Mouse (Mus musculus) hindbrain, postnatal 0 days (tissue): ENCODE results near the gene H2-DMb2. TPM values are rescaled to one million over a fixed set of nuclear protein-coding genes. Genes with fewer than 3 reads are reported as not detected.

Experiments
- ATAC-seq: fragments of 200-750 bp; cut with Nextera tagmentation; 2 replicates; pipeline ENCODE4 v1.8.0; 2017; ENCODE audit warnings: mild to moderate bottlenecking, moderate TSS enrichment, moderate library complexity
- DNase-seq: peaks from one replicate; pipeline ENCODE4 v3.0.0-alpha.2; 2015; ENCODE audit warnings: low spot score
- H3K27ac ChIP-seq: fragments of 300-500 bp; sonication (generic); 2 replicates; pipeline ENCODE4 v1.5.1; 2014; ENCODE audit warnings: mild to moderate bottlenecking
- H3K27me3 ChIP-seq: fragments of 300-500 bp; sonication (generic); 2 replicates; pipeline ENCODE4 v1.6.1; 2014; ENCODE audit warnings: low read length, mixed read lengths; ENCODE audit not compliant: insufficient read depth
- H3K36me3 ChIP-seq: fragments of 300-500 bp; sonication (generic); 2 replicates; pipeline ENCODE4 v1.6.1; 2014; ENCODE audit warnings: low read length, mixed read lengths; ENCODE audit not compliant: insufficient read depth
- H3K4me1 ChIP-seq: fragments of 300-500 bp; sonication (generic); 2 replicates; pipeline ENCODE4 v1.6.1; 2014; ENCODE audit warnings: antibody characterized with exemption, low read length, mixed read lengths; ENCODE audit not compliant: insufficient read depth
- H3K4me2 ChIP-seq: fragments of 300-500 bp; sonication (generic); 2 replicates; pipeline ENCODE4 v1.6.1; 2014; ENCODE audit warnings: low read depth, mild to moderate bottlenecking, low read length, moderate library complexity, mixed read lengths
- H3K4me3 ChIP-seq: fragments of 300-500 bp; sonication (generic); 2 replicates; pipeline ENCODE4 v1.5.1; 2014; ENCODE audit warnings: low read length
- H3K9ac ChIP-seq: fragments of 300-500 bp; sonication (generic); replicated peaks from 2 replicates; pipeline ENCODE4 v1.6.1; 2014; ENCODE audit warnings: mild to moderate bottlenecking, low read length, moderate library complexity, mixed read lengths
- H3K9me3 ChIP-seq: fragments of 300-500 bp; sonication (generic); 2 replicates; pipeline ENCODE4 v1.6.1; 2016; ENCODE audit warnings: low read length, mixed read lengths
- CTCF ChIP-seq: IDR thresholded peaks from 2 replicates; pipeline ENCODE4 v1.5.1; 2016; ENCODE audit warnings: antibody characterized with exemption, control low read depth, low read depth
- WGBS: fragments of 180-500 bp; shearing (Covaris S2); extraction: QIAGEN DNeasy Blood & Tissue Kit; methylation state at CpG from one replicate; pipeline ENCODE4 v1.1.7; 2014; 5-methylcytosine and 5-hydroxymethylcytosine counted together
- polyA plus RNA-seq: library from polyadenylated mRNA; unstranded; fragments of >200 nt; fragmentation: Nextera tagmentation; extraction: Ambion mirVana; gene quantifications from 2 replicates; pipeline ENCODE4 v1.2.1, GENCODE M21; 2015
- total RNA-seq: library from RNA; depleted of rRNA; stranded (reverse); fragments of >200 nt; gene quantifications from 2 replicates; pipeline ENCODE4 v1.2.3, GENCODE M21; 2014; rRNA removed

Gene H2-DMb2
- total RNA-seq (0.16 TPM in 1 of 2 replicates, not detected in the other), polyA plus RNA-seq (0.58 and 0.59 TPM in 2 replicates)

- H3K4me2 ChIP-seq: no peak within 1 kb of the TSS
- peaks cover 28% of the 10 kb centered on the region for H3K27me3 ChIP-seq
- WGBS: 30% methylated on average over 7 of the region's 7 CpGs
- H3K36me3 ChIP-seq: no peaks in the 10 kb centered on the region
- no peak for DNase-seq
- no peaks in the 10 kb centered on the region for H3K9me3 ChIP-seq
- TF ChIP-seq CTCF: no peak
- no peak for ATAC-seq
- no peak within 1 kb of the TSS for H3K27ac ChIP-seq
- no peak within 1 kb of the TSS for H3K9ac ChIP-seq
- peaks cover 4% of the 10 kb centered on the region; the same call in 1 of the 2 replicates for H3K4me1 ChIP-seq
- H3K4me3 ChIP-seq: no peak within 1 kb of the TSS
Observed at GRCm38 (mm10) chr17:34143033-34143432, at the start of gene H2-DMb2. Gene H2-DMb2 (plus strand): TSS chr17:34143307.

- 86% methylated on average over 27 of the region's 27 CpGs for WGBS
- ATAC-seq (no peak), DNase-seq (no peak)
- TF ChIP-seq CTCF: no peak
- no peaks in the 10 kb centered on the region for H3K4me1 ChIP-seq
- no peak overlapping the region for H3K4me2 ChIP-seq
- no peak overlapping the region for H3K4me3 ChIP-seq
- no peaks in the 10 kb centered on the region for H3K9me3 ChIP-seq
- H3K36me3 ChIP-seq: no peaks in the 10 kb centered on the region
- no peak overlapping the region for H3K27ac ChIP-seq
- H3K9ac ChIP-seq: no peak overlapping the region
- no peaks in the 10 kb centered on the region for H3K27me3 ChIP-seq
Observed at GRCm38 (mm10) chr17:34094283-34095035, 48.6 kb upstream of the H2-DMb2 start.

- TF ChIP-seq CTCF: no peak
- no peak overlapping the region for H3K9ac ChIP-seq
- H3K9me3 ChIP-seq: no peaks in the 10 kb centered on the region
- no peaks in the 10 kb centered on the region for H3K36me3 ChIP-seq
- H3K4me1 ChIP-seq: no peaks in the 10 kb centered on the region
- H3K4me2 ChIP-seq: no peak overlapping the region
- WGBS: 73% methylated on average over 3 of the region's 3 CpGs
- ATAC-seq (no peak), DNase-seq (no peak)
- H3K4me3 ChIP-seq: no peak overlapping the region
- no peak overlapping the region for H3K27ac ChIP-seq
- no peaks in the 10 kb centered on the region for H3K27me3 ChIP-seq
Observed at GRCm38 (mm10) chr17:34096497-34097010, 46.6 kb upstream of the H2-DMb2 start.

- DNase-seq (no peak), ATAC-seq (no peak)
- Histone ChIP-seq H3K4me1 (no peaks in the 10 kb centered on the region), H3K27me3 (no peaks in the 10 kb centered on the region), H3K9ac (no peak overlapping the region), H3K36me3 (no peaks in the 10 kb centered on the region), H3K4me2 (no peak overlapping the region), H3K4me3 (no peak overlapping the region), H3K9me3 (no peaks in the 10 kb centered on the region), H3K27ac (no peak overlapping the region)
- TF ChIP-seq CTCF: no peak
- 64% methylated on average over 5 of the region's 5 CpGs for WGBS
Observed at GRCm38 (mm10) chr17:34097272-34097671, 45.8 kb upstream of the H2-DMb2 start.

GRCm38 (mm10) chr17:34098709-34099479, 44.2 kb upstream of the H2-DMb2 start:
- Histone ChIP-seq H3K4me2 (no peak overlapping the region), H3K4me1 (no peaks in the 10 kb centered on the region), H3K27me3 (no peaks in the 10 kb centered on the region), H3K9me3 (no peaks in the 10 kb centered on the region), H3K27ac (no peak overlapping the region), H3K36me3 (no peaks in the 10 kb centered on the region), H3K9ac (no peak overlapping the region), H3K4me3 (no peak overlapping the region)
- ATAC-seq (no peak), DNase-seq (no peak)
- no peak for TF ChIP-seq CTCF
- 62% methylated on average over 10 of the region's 10 CpGs for WGBS

GRCm38 (mm10) chr17:34099531-34099930, 43.6 kb upstream of the H2-DMb2 start:
- TF ChIP-seq CTCF: no peak
- no peak overlapping the region for H3K4me2 ChIP-seq
- H3K27ac ChIP-seq: no peak overlapping the region
- H3K9ac ChIP-seq: no peak overlapping the region
- no peaks in the 10 kb centered on the region for H3K27me3 ChIP-seq
- no peak for DNase-seq
- WGBS: 44% methylated on average over 5 of the region's 5 CpGs
- no peak overlapping the region for H3K4me3 ChIP-seq
- H3K36me3 ChIP-seq: no peaks in the 10 kb centered on the region
- ATAC-seq: no peak
- H3K9me3 ChIP-seq: no peaks in the 10 kb centered on the region
- H3K4me1 ChIP-seq: no peaks in the 10 kb centered on the region
